Mouse (Mus musculus) liver, postnatal 0 days (tissue): ENCODE measurements around the gene Dhx9.

Experiments used
- CTCF ChIP-seq: sonication (generic); IDR thresholded peaks from 2 replicates; pipeline ENCODE4 v1.5.1; 2016; ENCODE audit warnings: antibody characterized with exemption, low read depth
- EP300 ChIP-seq: IDR thresholded peaks from 2 replicates; pipeline ENCODE4 v1.6.1; 2016; ENCODE audit warnings: antibody characterized with exemption, low read depth, mild to moderate bottlenecking

DNA sequence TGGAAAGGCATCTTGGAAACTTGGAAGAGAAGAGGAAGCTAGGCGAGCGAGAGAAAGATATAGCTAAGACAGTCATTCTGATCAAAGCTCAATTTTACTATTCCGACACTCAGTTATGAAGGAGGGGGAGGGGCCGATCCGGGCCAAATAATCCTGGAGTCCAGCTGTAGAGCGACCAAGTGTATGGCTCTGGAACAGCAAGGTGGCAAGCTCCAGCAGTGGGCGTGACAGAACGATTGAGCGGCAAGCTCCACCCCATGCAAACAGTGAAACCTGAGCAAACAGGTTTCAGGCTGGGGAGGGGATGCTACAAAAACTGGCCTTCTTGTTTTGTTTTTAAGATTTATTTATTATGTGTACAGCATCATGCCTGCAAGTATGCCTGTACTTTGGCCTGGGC, 12.6 kb upstream of the Dhx9 start:
- TF ChIP-seq CTCF (no peak), EP300 (no peak)
